Mouse (Mus musculus) testis, adult 2 months (tissue): Measurements from ENCODE around the gene Rbms1.

Source experiments
- CTCF ChIP-seq: fragments of 200-500 bp; IDR thresholded peaks from 2 replicates; pipeline ENCODE4 v1.5.1; 2012; ENCODE audit warnings: low read depth, mild to moderate bottlenecking, inconsistent platforms, low read length, moderate library complexity; ENCODE audit not compliant: control insufficient read depth, insufficient read depth, insufficient replicate concordance
- POLR2A ChIP-seq: fragments of 200-500 bp; IDR thresholded peaks from 2 replicates; pipeline ENCODE4 v1.6.1; 2012; ENCODE audit warnings: low read depth, mild to moderate bottlenecking, inconsistent platforms, low read length, moderate library complexity; ENCODE audit not compliant: control insufficient read depth

DNA sequence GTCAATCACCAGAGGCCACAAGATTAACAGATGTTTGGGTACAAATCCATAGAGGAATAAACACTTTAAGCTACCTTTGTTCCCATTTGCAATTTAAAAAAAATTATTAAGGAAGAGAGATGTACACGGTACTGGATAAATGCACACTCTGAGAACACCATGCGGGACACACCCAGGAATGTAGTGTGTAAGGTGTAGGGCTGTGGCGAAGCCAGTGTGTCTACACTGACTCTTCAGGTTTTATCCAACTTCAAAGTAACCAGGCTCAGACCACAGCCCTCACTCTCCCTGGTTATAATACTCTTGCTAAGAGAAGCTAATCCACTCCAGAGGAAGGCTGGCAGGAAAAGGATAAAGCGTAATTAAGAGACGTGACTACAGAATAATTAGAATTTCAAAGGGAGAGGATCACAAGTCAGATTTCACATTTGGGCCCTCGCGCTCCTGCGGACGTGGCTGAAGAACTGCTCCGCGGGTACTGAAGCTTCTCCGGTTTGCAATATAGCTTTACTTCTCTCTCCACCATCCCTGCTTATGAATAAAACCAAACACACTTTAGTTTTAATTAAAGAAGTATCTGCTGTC, 161.3 kb downstream of the Rbms1 start:
- TF ChIP-seq CTCF (no peak), POLR2A (no peak)
